Mouse (Mus musculus): ENCODE results near the gene Olfr974. TPM values are rescaled to one million over a fixed set of nuclear protein-coding genes. Genes with fewer than 3 reads are reported as not detected.

The Olfr974 gene
- polyA plus RNA-seq, 1 experiment from 2014 or later, result not detected

Other genes with a start within 250 kb of the Olfr974 start
- gene Olfr149, start 230.4 kb upstream of the Olfr974 start, polyA plus RNA-seq (2015; fragmentation: Nextera tagmentation; extraction: Ambion mirVana), result not detected in 2 replicates
- not detected in 2 replicates for gene Olfr965, start 226.1 kb upstream of the Olfr974 start, polyA plus RNA-seq (2015; fragmentation: Nextera tagmentation; extraction: Ambion mirVana)
- gene Olfr150, start 206.5 kb upstream of the Olfr974 start, polyA plus RNA-seq (2015; fragmentation: Nextera tagmentation; extraction: Ambion mirVana), result not detected in 2 replicates
- not detected in 2 replicates for gene Olfr967, start 191.3 kb upstream of the Olfr974 start, polyA plus RNA-seq (2015; fragmentation: Nextera tagmentation; extraction: Ambion mirVana)
- gene Olfr968, start 154.2 kb upstream of the Olfr974 start, polyA plus RNA-seq (2015; fragmentation: Nextera tagmentation; extraction: Ambion mirVana), result not detected in 2 replicates
- gene Olfr969, start 146.6 kb upstream of the Olfr974 start, polyA plus RNA-seq (2015; fragmentation: Nextera tagmentation; extraction: Ambion mirVana), result not detected in 2 replicates
- not detected in 2 replicates for gene Olfr970, start 128.6 kb upstream of the Olfr974 start, polyA plus RNA-seq (2015; fragmentation: Nextera tagmentation; extraction: Ambion mirVana)
- gene Olfr971, start 100.6 kb upstream of the Olfr974 start, polyA plus RNA-seq (2015; fragmentation: Nextera tagmentation; extraction: Ambion mirVana), result not detected in 2 replicates
- not detected in 2 replicates for gene Olfr972, start 71.1 kb upstream of the Olfr974 start, polyA plus RNA-seq (2015; fragmentation: Nextera tagmentation; extraction: Ambion mirVana)
- not detected in 2 replicates for gene Olfr229, start 30.2 kb upstream of the Olfr974 start, polyA plus RNA-seq (2015; fragmentation: Nextera tagmentation; extraction: Ambion mirVana)
- not detected in 2 replicates for gene Olfr975, start 14.5 kb downstream of the Olfr974 start, polyA plus RNA-seq (2015; fragmentation: Nextera tagmentation; extraction: Ambion mirVana)
- not detected in 2 replicates for gene Olfr976, start 23.6 kb downstream of the Olfr974 start, polyA plus RNA-seq (2015; fragmentation: Nextera tagmentation; extraction: Ambion mirVana)
- not detected in 2 replicates for gene Olfr978, start 54.6 kb downstream of the Olfr974 start, polyA plus RNA-seq (2015; fragmentation: Nextera tagmentation; extraction: Ambion mirVana)
- gene Olfr979, start 66.0 kb downstream of the Olfr974 start, polyA plus RNA-seq (2015; fragmentation: Nextera tagmentation; extraction: Ambion mirVana), result not detected in 2 replicates
- not detected in 2 replicates for gene Olfr980, start 72.1 kb downstream of the Olfr974 start, polyA plus RNA-seq (2015; fragmentation: Nextera tagmentation; extraction: Ambion mirVana)
- not detected in 2 replicates for gene Olfr981, start 84.0 kb downstream of the Olfr974 start, polyA plus RNA-seq (2015; fragmentation: Nextera tagmentation; extraction: Ambion mirVana)
- gene Olfr982, start 136.3 kb downstream of the Olfr974 start, polyA plus RNA-seq (2015; fragmentation: Nextera tagmentation; extraction: Ambion mirVana), result not detected in 2 replicates
- gene Olfr983, start 156.1 kb downstream of the Olfr974 start, polyA plus RNA-seq (2015; fragmentation: Nextera tagmentation; extraction: Ambion mirVana), result not detected in 2 replicates
- gene Olfr984, start 176.7 kb downstream of the Olfr974 start, polyA plus RNA-seq (2015; fragmentation: Nextera tagmentation; extraction: Ambion mirVana), result not detected in 2 replicates
- not detected in 2 replicates for gene Olfr985, start 192.7 kb downstream of the Olfr974 start, polyA plus RNA-seq (2015; fragmentation: Nextera tagmentation; extraction: Ambion mirVana)
- gene Tmem225, start 210.6 kb downstream of the Olfr974 start, polyA plus RNA-seq (2015; fragmentation: Nextera tagmentation; extraction: Ambion mirVana), result not detected in 2 replicates
- not detected in 2 replicates for gene Olfr986, start 243.4 kb downstream of the Olfr974 start, polyA plus RNA-seq (2015; fragmentation: Nextera tagmentation; extraction: Ambion mirVana)

Data from lung, embryonic 15.5 days (tissue).